Mouse (Mus musculus) testis, adult 2 months (tissue): ENCODE results near the gene Traip. TPM values are rescaled to one million over a fixed set of nuclear protein-coding genes. Genes with fewer than 3 reads are reported as not detected.

Source experiments
- H3K27ac ChIP-seq: fragments of 200-500 bp; 2 replicates; pipeline ENCODE4 v1.5.1; 2012; ENCODE audit warnings: low read depth, low read length; ENCODE audit not compliant: control insufficient read depth, insufficient read depth
- H3K27me3 ChIP-seq: fragments of 200-500 bp; 2 replicates; pipeline ENCODE4 v1.6.1; 2012; ENCODE audit warnings: mild to moderate bottlenecking, low read length, moderate library complexity; ENCODE audit not compliant: control insufficient read depth, insufficient read depth
- H3K36me3 ChIP-seq: fragments of 200-500 bp; 2 replicates; pipeline ENCODE4 v1.6.1; 2012; ENCODE audit warnings: mild to moderate bottlenecking, low read length; ENCODE audit not compliant: control insufficient read depth, insufficient read depth
- H3K4me1 ChIP-seq: fragments of 200-500 bp; 2 replicates; pipeline ENCODE4 v1.6.1; 2012; ENCODE audit warnings: low read length; ENCODE audit not compliant: control insufficient read depth, insufficient read depth
- H3K4me3 ChIP-seq: fragments of 200-500 bp; 2 replicates; pipeline ENCODE4 v1.5.1; 2012; ENCODE audit warnings: low read depth, mild to moderate bottlenecking, low read length, moderate library complexity, mixed read lengths; ENCODE audit not compliant: control insufficient read depth
- CTCF ChIP-seq: fragments of 200-500 bp; IDR thresholded peaks from 2 replicates; pipeline ENCODE4 v1.5.1; 2012; ENCODE audit warnings: low read depth, mild to moderate bottlenecking, inconsistent platforms, low read length, moderate library complexity; ENCODE audit not compliant: control insufficient read depth, insufficient read depth, insufficient replicate concordance
- POLR2A ChIP-seq: fragments of 200-500 bp; IDR thresholded peaks from 2 replicates; pipeline ENCODE4 v1.6.1; 2012; ENCODE audit warnings: low read depth, mild to moderate bottlenecking, inconsistent platforms, low read length, moderate library complexity; ENCODE audit not compliant: control insufficient read depth
- polyA plus RNA-seq: library from polyadenylated mRNA; depleted of rRNA; stranded (reverse); fragments of >200 nt; gene quantifications from 2 replicates; pipeline ENCODE4 v1.2.3, GENCODE M21; 2012

The Traip gene
- polyA plus RNA-seq, 1 experiment, result 4.1 TPM

- TF ChIP-seq CTCF, result no peak
- no peak for TF ChIP-seq POLR2A
- Histone ChIP-seq H3K36me3 (no peaks in the 10 kb centered on the region), H3K27ac (no peak overlapping the region), H3K4me3 (no peak overlapping the region), H3K4me1 (peaks cover 6% of the 10 kb centered on the region), H3K27me3 (no peaks in the 10 kb centered on the region)
These were observed 583 bp upstream of the Traip start for GRCm38 (mm10) chr9:107949184-107949921.

GRCm38 (mm10) chr9:107950460-107951355 lies 772 bp downstream of the Traip start:
- Histone ChIP-seq H3K27ac (peak overlapping the region; percentile 88), H3K4me3 (peak overlapping the region; percentile 86), H3K36me3 (no peaks in the 10 kb centered on the region), H3K27me3 (no peaks in the 10 kb centered on the region), H3K4me1 (peaks cover 6% of the 10 kb centered on the region)
- TF ChIP-seq CTCF (no peak; the same call in 1 of the 2 replicates), POLR2A (peak; percentile 75)

- Histone ChIP-seq H3K27ac (no peak overlapping the region), H3K4me3 (no peak overlapping the region), H3K4me1 (peaks cover 3% of the 10 kb centered on the region; the same call in 1 of the 2 replicates), H3K36me3 (peaks cover 1% of the 10 kb centered on the region), H3K27me3 (no peaks in the 10 kb centered on the region)
- TF ChIP-seq POLR2A (no peak), CTCF (no peak)
These were observed 5.8 kb downstream of the Traip start for GRCm38 (mm10) chr9:107955613-107956289.

- H3K4me1 ChIP-seq, result no peaks in the 10 kb centered on the region
- TF ChIP-seq CTCF, result no peak
- peaks cover 1% of the 10 kb centered on the region for H3K36me3 ChIP-seq
- no peak overlapping the region for H3K4me3 ChIP-seq
- no peak overlapping the region for H3K27ac ChIP-seq
- H3K27me3 ChIP-seq, result no peaks in the 10 kb centered on the region
These were observed 7.2 kb downstream of the Traip start for GRCm38 (mm10) chr9:107957141-107957540.

- TF ChIP-seq POLR2A (no peak), CTCF (no peak)
These were observed 10.0 kb downstream of the Traip start for GRCm38 (mm10) chr9:107959896-107960295.

GRCm38 (mm10) chr9:107960928-107961327 lies 11.0 kb downstream of the Traip start:
- H3K4me1 ChIP-seq, result no peaks in the 10 kb centered on the region
- H3K27me3 ChIP-seq, result no peaks in the 10 kb centered on the region
- H3K36me3 ChIP-seq, result peaks cover 1% of the 10 kb centered on the region
- no peak overlapping the region for H3K27ac ChIP-seq
- no peak overlapping the region for H3K4me3 ChIP-seq
- TF ChIP-seq POLR2A (no peak), CTCF (no peak)

More at GRCm38 (mm10) chr9:107959896-107960295, 10.0 kb downstream of the Traip start:
- H3K36me3 ChIP-seq, result peaks cover 1% of the 10 kb centered on the region
- H3K27ac ChIP-seq, result no peak overlapping the region
- no peak overlapping the region for H3K4me3 ChIP-seq
- H3K4me1 ChIP-seq, result no peaks in the 10 kb centered on the region
- no peaks in the 10 kb centered on the region for H3K27me3 ChIP-seq

GRCm38 (mm10) chr9:107961351-107961762 lies 11.4 kb downstream of the Traip start:
- Histone ChIP-seq H3K4me1 (no peaks in the 10 kb centered on the region), H3K27ac (no peak overlapping the region), H3K4me3 (no peak overlapping the region), H3K27me3 (no peaks in the 10 kb centered on the region), H3K36me3 (peaks cover 1% of the 10 kb centered on the region)
- TF ChIP-seq CTCF, result no peak
- no peak for TF ChIP-seq POLR2A
